Mouse (Mus musculus) heart, postnatal 10 days (tissue): ENCODE measurements around the gene Pias4. TPM values are rescaled to one million over a fixed set of nuclear protein-coding genes. Genes with fewer than 3 reads are reported as not detected.

Source experiments
- DNase-seq, 2 experiments: peaks; one replicate each; pipeline ENCODE4 v3.0.0; 2021
- intact Hi-C: fragments of 180-260 bp; cut with DNase I; formaldehyde crosslinking; loops from one replicate; pipeline ENCODE4 v1.15.1; 2025
- total RNA-seq, 2 experiments: library from RNA; stranded (reverse); gene quantifications; 2 replicates each; pipeline ENCODE4 v1.2.3; 2021

Gene Pias4
- total RNA-seq, 2 experiments from 2014 or later: 14.7 to 17.8 TPM

DNA sequence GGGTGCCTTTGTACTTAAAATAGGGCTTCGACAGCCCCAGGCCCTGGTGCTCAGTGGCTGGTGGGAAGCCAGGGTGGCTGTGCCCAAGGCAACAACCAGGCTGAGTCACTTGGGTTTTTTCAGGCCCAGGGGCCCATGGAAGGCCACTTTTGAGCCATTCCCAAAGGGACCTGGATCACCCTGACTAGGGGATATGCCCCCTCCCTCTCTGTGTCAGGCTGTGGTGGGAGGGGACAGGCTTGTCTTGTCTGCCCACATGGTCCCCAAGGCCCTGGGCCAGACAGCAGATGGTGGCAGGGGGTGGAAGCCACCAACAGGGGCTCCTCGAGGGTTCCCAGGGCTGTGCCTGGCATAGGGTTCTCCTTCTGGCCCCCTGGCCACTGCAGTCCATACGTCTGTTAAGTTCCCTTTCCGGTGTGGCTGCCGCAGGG lies 25.2 kb downstream of the Pias4 start:
- intact Hi-C loops: no loop called here
- DNase-seq: no peak

DNA sequence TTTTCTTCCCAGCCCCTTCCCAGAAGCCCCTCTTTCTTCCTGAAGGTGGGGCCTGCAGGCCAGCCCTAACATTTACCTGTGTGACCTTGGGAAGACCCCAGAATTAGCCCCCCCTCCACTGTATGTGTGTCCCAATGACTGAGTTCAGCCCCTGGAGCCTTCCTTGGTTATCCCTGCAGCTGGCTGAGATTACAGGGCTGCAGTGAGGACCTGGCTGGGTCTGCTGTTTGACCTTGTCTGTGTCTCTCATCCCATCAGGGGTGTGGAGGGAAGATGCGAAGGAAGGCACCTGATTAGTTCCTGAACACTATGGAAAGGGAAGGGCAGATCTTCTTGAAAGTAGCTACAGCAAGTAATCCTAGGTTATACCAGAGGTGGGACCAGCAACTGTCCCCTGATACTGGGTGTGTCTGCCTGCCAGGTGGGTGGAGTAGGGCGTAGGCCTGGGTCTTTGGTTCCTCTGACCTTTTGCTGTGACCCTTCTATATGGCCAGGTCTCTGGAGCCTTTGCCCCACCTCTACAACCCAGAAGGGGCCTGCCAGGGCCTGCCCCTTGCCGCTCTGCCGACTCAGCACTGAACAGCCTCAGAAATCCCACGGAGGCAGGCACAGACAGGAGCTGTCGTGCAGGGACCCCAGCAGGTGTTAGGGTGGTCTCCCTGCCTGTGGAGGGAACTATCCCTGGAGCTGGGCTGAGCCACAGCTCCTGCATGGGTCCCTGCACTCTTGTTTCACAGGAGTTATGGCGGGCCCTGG lies 26.1 kb downstream of the Pias4 start:
- DNase-seq: no peak
- intact Hi-C loops: loop anchor here (2.0 kb wide), 1 partner anchor 25 kb away; the partner anchor contains the start of gene Pias4

DNA sequence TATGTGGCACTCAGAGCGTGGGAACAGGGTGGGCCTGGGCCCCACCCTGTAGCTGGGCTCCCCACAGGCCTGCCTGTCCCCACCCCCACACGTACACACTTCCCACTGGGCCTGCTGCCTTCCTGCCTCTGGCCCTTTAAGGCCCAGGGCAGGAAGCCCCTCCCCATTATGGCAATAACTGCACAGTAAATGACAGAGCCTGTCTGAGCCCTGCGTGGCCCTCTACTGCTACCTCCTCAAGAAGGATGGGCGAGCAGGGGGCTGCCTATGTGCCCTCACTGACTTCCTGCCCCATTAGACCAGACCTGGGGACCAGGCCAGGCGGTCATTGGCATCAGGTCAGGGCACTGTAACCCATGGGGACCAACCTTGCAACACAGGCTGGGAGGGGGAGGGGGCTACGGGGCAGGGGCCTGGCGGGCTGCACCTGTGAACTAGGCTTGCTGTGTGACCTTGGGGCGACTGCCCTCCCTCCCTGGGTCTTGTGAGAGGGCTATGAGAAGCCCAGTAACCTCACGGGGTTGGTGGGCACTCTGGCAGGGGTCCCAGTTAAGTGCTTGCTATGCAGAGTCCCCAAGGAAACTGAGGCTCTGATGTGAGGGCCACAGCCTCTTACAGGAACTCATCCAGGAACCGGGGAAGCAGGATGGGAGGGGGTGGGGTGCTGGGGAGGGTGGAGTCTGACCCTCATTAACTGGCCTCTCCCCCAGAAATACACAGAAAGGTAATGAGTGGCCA lies 26.8 kb downstream of the Pias4 start:
- peak; percentile 54 to 63 for DNase-seq
- intact Hi-C loops: loop anchor here (2.0 kb wide), 1 partner anchor 26 kb away; the partner anchor contains the start of gene Pias4

DNA sequence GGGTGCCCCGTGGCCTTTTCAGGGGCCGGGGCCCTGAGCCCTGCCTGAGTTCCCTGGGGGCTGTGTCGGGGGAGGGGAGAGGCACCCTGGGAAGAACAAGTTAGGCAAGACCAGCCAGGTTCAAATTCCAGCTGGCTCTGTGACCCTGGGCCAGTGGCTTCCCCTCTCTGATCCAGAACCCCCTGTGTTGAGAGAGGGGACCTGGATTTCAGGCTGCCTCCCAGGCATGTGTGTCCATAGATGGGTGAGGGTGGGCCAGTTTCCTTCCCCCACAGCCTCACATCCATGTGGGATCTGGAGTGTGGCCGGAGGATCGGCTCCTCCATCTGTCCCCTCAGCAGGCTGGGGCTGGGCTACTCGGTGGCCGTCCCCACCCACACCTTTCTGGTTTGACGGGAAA lies 27.7 kb downstream of the Pias4 start:
- intact Hi-C loops: loop anchor here (2.0 kb wide), 1 partner anchor 27 kb away; the partner anchor contains the start of gene Pias4
- DNase-seq: no peak

DNA sequence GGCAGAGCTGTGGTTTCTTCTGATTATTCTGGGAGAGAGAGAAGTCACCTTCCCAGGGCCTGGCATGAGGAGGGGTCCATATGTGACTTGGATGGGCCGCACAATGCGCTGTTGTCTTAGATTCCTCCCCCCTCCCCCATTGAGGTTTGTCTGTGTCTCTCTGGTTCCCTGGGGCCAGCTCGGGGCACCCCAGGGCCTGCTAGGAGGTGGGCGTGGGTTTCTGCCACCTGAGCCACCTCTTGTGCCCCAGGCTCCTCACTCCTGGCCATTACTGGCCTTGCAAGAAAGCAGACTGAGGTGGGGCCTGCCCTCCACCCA lies 28.2 kb downstream of the Pias4 start:
- intact Hi-C loops: loop anchor here (5.0 kb wide), 1 partner anchor 38 kb away; the partner anchor contains the start of gene Eef2
- DNase-seq: no peak

DNA sequence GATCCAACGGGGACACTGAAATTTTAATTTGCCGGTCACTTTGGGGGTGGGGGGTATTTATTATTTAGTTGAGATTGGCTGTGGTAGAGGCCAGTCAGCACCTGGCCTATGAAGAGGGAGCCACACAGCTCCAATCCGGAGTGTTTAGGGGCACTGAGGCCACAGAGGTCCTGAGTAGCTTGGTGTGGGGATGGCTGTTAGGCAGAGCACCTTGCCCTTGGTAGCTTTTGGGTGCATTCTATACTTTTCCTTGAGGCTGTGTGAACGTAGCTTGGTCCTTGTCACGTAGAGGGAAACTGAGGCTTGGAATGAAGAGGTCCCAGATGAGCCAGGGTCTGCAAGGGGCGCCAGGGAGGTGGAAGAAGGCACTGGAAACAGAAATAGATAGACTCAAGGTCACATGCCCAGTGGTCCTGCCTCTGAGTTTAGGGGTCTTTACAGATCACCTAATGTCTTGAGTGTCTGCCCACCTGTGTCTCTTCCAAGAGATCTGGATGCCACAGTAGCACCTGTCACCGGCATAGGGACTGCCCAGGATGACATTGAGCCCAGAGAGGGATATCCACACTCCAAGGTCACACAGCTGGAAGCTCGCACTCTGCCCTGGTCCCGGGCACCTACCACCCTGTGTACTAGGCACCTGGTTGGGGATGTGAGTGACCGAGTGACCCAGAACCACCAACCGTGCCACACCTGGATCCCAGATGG lies 28.7 kb downstream of the Pias4 start:
- intact Hi-C loops: loop anchor here (5.0 kb wide), 1 partner anchor 38 kb away; the partner anchor contains the start of gene Eef2

DNA sequence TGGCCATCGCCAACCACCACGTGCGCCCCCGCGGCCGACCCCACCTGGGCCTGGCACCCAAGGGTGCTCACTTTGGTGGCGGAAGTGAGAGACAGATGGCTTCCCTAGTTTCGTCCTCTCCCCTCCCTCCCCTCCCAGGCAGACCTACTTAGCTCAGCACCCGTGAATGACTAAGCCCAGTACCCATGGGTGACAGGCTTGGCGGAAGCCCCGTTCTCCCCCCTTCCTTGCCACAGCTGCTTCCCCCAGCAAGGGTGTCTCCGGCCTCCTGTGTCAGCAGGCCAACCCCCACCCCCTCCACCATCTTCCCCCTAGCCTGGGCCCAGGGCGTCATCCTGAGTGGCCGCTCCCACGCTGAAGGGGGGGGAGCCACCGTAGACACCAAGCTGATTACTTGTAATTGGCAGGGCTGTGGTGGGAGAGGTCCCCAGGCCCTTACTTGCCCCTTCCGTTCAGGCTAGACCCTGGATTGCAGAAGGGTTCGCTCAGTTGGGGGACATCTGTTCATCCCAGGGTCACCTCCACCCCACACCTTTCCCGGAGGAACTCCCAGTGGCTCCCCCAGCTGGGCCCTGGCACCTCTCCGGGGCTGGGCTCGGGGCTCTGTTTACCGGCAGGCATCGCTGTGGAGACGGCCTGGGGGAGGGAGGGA lies 29.5 kb downstream of the Pias4 start:
- DNase-seq: peak; percentile 64 to 65
- intact Hi-C loops: loop anchor here (5.0 kb wide), 1 partner anchor 39 kb away; the partner anchor contains the start of gene Eef2

More for the DNA sequence above, 28.7 kb downstream of the Pias4 start:
- DNase-seq: no peak

DNA sequence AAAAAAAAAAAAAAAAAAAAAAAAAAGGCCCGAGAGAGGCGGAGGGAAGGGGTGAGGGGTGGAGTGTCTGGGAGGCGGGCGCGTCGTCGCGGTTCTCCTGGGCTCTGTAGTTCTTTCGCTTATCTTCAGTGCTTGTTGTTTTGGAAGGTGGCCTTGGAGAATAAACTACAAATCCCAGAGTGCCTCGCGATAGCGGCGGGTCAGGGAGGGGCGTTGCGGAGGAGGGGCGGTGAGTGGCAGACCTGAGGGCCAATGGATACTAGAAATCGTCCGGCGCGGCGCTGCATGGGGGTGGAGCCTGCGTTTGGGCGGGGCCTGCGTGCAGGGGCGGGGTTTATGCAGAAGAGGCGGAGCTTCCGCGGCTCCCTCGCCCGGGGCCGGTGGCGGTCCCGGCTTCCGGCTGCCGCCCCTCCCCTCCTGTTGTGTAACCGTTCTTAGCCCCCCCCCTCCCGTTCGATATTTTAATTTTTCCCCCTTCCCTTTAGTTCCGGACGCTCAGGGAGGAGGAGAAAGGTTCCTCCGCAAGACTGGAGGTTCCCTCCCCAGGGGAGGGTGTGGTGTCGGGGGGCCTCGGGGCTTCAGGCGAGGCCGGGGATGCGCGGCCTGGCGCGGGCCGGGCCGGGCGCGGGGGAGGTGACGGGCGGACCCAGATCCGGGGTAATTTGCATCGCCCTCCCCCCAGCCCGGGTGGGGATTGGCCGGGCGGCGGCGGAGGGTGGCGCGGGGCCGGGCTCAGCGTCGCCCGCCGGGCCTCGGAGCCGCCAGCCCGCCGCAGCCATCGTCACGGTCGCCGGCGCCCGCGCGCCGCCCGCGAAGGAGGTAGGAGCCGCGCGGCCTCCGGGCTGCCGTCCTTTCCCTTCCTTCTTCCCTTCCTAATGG lies 30.2 kb downstream of the Pias4 start:
- intact Hi-C loops: loop anchor here (5.0 kb wide), 1 partner anchor 40 kb away; the partner anchor contains the start of gene Eef2
- peak; percentile 100 for DNase-seq

DNA sequence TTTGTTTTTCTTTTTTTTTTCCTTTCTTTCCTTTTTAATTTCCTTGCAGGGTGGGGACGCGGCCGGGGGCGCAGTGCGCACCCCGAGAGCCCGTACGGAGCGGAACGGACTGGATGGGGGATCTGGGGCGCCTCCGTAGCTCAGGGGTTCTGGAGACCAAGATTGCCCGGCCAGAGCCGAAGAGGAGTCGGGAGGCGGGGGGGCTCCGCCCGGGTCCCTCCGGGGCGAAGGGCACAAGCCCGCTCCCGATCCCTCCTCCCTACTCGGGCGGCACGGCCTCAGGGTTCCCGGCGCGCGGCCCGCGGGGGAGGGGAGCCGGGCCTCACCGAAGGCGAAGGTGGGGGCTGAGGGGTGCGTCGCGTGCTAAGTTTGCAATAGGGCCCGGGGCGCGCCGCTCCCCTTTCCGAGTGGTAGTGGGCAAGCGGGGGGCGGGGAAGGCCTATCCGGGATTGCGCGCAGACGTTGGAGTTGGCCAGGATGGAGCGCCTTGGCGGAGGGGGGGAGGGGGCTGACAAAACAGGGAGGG lies 31.0 kb downstream of the Pias4 start:
- intact Hi-C loops: loop anchor here (5.0 kb wide), 1 partner anchor 41 kb away; the partner anchor contains the start of gene Eef2
- DNase-seq: peak; percentile 85 to 88

DNA sequence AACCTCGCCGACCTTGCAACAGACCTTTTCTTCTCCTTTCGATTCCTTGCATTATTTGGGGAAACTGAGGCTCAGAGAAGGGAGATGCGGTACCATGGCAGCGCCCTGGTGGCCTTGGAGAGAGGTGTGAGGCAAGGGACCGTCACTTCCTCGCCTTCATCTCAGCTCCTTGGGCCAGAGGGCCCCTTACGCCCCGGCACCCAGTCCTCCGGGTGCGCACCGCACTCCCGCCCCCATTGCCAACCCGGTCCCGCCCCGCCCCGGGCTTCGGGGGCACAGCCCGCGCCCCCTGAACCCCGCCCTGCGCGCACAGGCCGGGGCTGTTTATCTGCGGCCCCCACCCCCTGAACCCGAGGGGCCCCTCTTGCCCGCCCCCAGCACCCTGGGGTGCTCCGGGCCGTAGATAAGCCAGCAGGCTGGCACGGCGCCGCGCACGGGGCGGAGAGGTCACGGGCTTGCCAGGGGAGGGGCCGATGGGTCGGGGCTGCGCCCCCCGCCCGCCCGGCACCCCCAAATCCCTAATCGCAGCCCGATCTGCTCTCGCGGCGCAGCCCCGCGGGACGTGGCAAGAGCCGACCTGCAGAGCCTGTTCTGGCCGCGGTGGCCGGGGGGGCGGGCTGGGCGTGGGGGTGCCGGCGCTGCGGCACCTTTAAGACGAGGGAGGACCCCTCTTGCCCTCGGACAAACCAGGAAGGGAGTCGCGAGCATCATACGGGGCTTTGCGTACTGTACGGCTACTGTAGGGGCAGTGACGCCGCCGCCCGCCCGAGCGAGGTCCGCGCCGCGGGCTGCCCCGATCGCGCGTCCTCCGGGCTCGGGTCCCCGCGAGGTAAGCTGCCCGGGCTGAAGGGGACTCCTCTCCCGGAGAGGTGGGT lies 31.7 kb downstream of the Pias4 start:
- intact Hi-C loops: loop anchor here (5.0 kb wide), 1 partner anchor 41 kb away; the partner anchor contains the start of gene Eef2
- DNase-seq: peak; percentile 85

DNA sequence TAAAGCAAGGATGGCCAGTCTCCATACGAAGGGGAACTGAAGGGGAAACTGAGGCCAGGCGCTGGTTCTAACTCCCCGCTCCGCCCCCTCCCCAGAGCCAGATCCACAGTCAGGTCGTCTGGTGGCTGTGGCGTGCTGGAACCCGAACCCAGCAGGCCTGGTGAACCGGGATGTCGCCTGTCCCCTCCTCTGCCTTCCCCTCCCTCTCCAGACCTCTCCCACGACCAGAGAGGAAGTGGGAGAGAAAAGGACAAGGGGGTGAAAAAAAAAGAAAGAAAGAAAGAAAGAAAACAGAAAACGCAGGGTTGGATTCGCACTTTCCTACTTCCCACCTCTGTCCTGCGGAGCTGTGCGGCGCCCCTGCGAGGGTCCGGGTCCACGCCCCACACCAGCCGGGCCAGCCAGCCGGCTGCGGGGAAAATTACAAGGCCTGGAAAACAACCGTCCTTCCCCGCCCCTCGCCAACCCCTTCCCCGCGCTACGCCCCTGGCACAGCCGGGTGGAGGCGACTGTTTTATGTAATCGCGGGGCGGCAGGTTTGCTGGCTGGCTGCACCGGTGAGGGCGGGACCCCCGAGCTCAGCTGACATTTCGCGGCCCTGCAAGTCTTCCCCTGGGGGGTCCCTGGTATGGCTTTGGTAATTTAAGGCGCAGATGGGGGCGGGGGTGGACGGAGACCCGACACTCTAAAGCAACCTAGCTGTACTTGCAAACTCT lies 32.6 kb downstream of the Pias4 start, which contains the start of gene Zbtb7a:
Gene Zbtb7a, plus strand, starts transcription at position 255 of the 716 bp plus-strand sequence.
- peak in 1 of 2 experiments; percentile 56 for DNase-seq
- intact Hi-C loops: loop anchor here (5.0 kb wide), 1 partner anchor 42 kb away; the partner anchor contains the start of gene Eef2

DNA sequence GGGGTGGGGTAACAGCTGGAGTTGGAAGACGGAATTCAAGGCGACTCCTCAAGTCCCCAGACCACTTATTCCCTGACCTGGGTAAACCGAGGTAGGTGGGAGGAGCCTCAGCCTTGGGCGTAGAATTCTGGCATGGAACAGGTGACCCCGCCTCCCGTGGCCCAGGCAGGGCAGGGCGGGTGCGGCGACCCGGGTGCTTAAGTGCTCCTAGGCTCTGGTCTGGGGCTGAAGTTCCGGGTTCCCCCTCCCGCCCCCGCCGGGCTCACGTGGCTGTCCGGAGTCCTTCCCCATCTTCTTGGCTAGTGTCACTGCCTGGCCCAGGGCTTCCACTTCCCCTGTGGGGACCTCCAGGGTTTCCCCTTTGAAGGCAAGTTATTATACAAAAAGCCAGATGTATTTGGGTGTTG lies 33.5 kb downstream of the Pias4 start:
- intact Hi-C loops: no loop called here
- DNase-seq: peak; percentile 71 to 75

DNA sequence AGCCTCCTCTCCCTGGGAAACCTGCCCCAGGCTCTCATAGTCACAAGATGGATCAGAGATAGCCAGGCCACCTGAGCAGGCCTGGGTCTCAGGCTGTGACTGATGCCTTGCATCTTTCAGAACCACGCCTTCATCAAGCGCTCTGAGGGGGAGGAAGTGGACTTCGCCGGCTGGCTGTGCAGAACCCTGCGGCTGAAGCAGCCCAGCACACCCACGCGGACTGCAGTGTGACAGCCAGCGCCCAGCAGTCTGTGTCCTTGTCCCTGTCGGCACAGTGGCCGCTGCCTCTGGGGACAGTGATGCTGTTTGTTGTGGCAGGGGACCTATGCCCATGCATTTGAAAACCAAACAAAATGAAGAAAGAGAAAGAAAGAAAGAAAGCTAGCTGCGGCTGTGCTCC lies 44.2 kb downstream of the Pias4 start:
- intact Hi-C loops: no loop called here
- DNase-seq: no peak

DNA sequence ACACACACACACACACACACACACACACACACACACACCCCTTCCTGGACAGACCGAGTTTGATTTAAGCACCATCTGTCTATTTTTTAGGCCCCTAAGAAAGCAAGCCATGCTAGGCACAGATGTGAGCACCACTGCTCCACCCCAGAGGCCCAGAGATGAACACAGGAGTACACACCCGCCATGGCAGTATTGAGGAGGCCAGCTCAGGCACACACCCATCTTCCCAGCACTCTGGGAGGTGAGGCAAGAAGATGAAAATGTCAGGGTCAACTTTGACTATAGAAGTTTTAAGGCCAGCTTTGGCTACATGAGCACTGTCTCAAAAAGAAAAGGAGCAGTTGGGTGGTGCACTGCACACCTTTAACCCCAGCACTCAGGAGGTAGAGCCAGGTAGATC lies 44.8 kb downstream of the Pias4 start:
- no peak for DNase-seq
- intact Hi-C loops: no loop called here

DNA sequence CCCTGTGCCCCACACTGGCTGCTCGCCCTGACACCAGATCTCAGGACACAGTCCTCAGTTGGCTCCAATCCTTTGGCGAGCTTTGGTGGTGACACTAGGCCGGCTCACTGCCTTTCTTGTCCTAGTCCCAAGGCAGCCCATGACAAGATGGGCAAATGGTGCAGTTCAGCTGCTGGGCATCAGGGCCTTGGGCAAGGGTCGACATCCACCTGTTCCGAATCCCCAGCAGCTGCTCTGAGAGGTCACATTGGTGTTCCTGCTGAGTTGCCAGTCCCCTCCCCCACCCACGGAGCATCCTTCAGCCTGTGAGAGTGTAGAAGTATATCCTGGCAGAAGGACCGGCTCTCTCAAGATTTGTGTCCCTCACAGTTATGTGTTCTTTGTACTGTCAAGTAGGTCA lies 47.1 kb downstream of the Pias4 start:
- intact Hi-C loops: no loop called here
- no peak for DNase-seq

DNA sequence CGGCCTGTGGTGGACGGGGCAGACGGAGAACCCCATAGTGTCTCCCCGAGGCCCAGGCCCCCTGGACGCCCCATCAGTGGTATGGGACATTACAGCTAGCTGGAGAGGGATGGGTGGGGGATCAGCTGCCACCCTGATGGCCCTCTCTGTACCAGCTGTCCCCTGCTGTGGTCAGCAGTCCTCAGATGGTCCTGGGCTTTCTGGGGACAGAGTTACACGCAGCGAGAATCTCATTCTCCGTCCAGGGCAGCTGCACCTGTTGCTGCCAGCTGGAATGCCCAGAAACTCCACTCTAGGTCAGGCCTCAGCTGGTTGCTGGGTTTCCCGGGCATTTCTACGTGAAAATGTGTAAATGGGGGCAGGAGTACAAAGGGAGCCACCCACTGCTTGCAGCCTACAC lies 48.1 kb downstream of the Pias4 start:
- no peak for DNase-seq
- intact Hi-C loops: no loop called here

DNA sequence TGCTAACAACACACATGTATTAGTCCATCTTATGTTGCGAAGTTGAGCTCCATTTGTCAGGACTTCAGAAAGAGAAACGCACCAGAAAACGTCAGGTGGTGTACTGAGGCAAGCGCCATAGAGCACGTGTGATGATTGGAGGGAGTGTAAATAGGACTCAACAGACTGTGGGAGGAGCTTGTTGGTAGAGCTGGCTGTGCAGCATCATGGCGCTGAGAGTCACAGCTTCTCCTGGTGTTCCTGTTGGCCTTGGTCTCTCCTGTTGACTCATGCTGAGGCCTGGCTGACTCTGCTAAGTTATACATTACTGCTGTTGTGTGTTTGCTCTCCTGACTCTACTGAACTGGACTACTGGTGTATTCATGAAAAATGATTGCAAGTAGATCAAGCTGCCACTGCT lies 54.8 kb downstream of the Pias4 start:
- intact Hi-C loops: no loop called here
- DNase-seq: no peak
